Mouse (Mus musculus) liver, embryonic 12.5 days (tissue): Measurements from ENCODE around the gene Meis3. TPM values are rescaled to one million over a fixed set of nuclear protein-coding genes. Genes with fewer than 3 reads are reported as not detected.
A peak's percentile ranks its signal among the peaks of the same experiment; 100 is the strongest.

Experiments
- ATAC-seq: fragments of 200-750 bp; cut with Nextera tagmentation; 2 replicates; pipeline ENCODE4 v1.8.0; 2017; ENCODE audit warnings: moderate number of reproducible peaks, mild to moderate bottlenecking, moderate library complexity
- H3K27ac ChIP-seq: fragments of 300-500 bp; sonication (generic); 2 replicates; pipeline ENCODE4 v1.5.1; 2016; ENCODE audit warnings: mild to moderate bottlenecking
- H3K27me3 ChIP-seq: fragments of 300-500 bp; sonication (generic); replicated peaks from 2 replicates; pipeline ENCODE4 v1.6.1; 2016; ENCODE audit warnings: mild to moderate bottlenecking, moderate library complexity
- H3K36me3 ChIP-seq: fragments of 300-500 bp; sonication (generic); 2 replicates; pipeline ENCODE4 v1.6.1; 2016; ENCODE audit warnings: mild to moderate bottlenecking, moderate library complexity
- H3K4me1 ChIP-seq: fragments of 300-500 bp; sonication (generic); 2 replicates; pipeline ENCODE4 v1.6.1; 2016
- H3K4me2 ChIP-seq: fragments of 300-500 bp; sonication (generic); 2 replicates; pipeline ENCODE4 v1.6.1; 2016; ENCODE audit warnings: mild to moderate bottlenecking, moderate library complexity
- H3K4me3 ChIP-seq: fragments of 300-500 bp; sonication (generic); 2 replicates; pipeline ENCODE4 v1.5.1; 2016; ENCODE audit warnings: mild to moderate bottlenecking, moderate library complexity
- H3K9ac ChIP-seq: fragments of 300-500 bp; sonication (generic); 2 replicates; pipeline ENCODE4 v1.6.1; 2016; ENCODE audit warnings: mild to moderate bottlenecking, moderate library complexity
- H3K9me3 ChIP-seq: fragments of 300-500 bp; sonication (generic); replicated peaks from 2 replicates; pipeline ENCODE4 v1.6.1; 2016; ENCODE audit warnings: mild to moderate bottlenecking, moderate library complexity
- WGBS: fragments of 180-500 bp; shearing (Covaris S2); methylation state at CpG from one replicate; pipeline ENCODE4 v1.1.7; 2016; ENCODE audit not compliant: insufficient replicate concordance; 5-methylcytosine and 5-hydroxymethylcytosine counted together
- polyA plus RNA-seq: library from polyadenylated mRNA; unstranded; fragments of >200 nt; fragmentation: Nextera tagmentation; extraction: Ambion mirVana; gene quantifications from 2 replicates; pipeline ENCODE4 v1.2.1, GENCODE M21; 2016

Gene Meis3
- polyA plus RNA-seq, 1 experiment from 2014 or later, result 4.4 TPM

- Histone ChIP-seq H3K4me3 (no peak overlapping the region), H3K36me3 (peaks cover 93% of the 10 kb centered on the region), H3K4me2 (no peak overlapping the region), H3K27ac (no peak overlapping the region), H3K9ac (no peak overlapping the region), H3K27me3 (no peaks in the 10 kb centered on the region), H3K4me1 (no peaks in the 10 kb centered on the region), H3K9me3 (no peaks in the 10 kb centered on the region)
- ATAC-seq, result no peak
- 26% methylated on average over 6 of the region's 6 CpGs for WGBS
Measured at GRCm38 (mm10) chr7:16201136-16201535, 26.2 kb downstream of the Meis3 start.

GRCm38 (mm10) chr7:16202756-16203504, 28.0 kb downstream of the Meis3 start:
- WGBS, result 79% methylated on average over 15 of the region's 15 CpGs
- Histone ChIP-seq H3K36me3 (peaks cover 94% of the 10 kb centered on the region), H3K4me1 (no peaks in the 10 kb centered on the region), H3K9ac (no peak overlapping the region), H3K9me3 (no peaks in the 10 kb centered on the region), H3K27me3 (no peaks in the 10 kb centered on the region), H3K27ac (no peak overlapping the region), H3K4me2 (no peak overlapping the region), H3K4me3 (no peak overlapping the region)
- ATAC-seq, result no peak

- Histone ChIP-seq H3K4me2 (no peak overlapping the region), H3K9me3 (no peaks in the 10 kb centered on the region), H3K36me3 (peaks cover 90% of the 10 kb centered on the region), H3K9ac (no peak overlapping the region), H3K27me3 (no peaks in the 10 kb centered on the region), H3K4me3 (no peak overlapping the region), H3K4me1 (no peaks in the 10 kb centered on the region), H3K27ac (no peak overlapping the region)
- 87% methylated on average over 13 of the region's 13 CpGs for WGBS
- ATAC-seq, result no peak
Measured at GRCm38 (mm10) chr7:16203505-16203903, 28.6 kb downstream of the Meis3 start.

GRCm38 (mm10) chr7:16204791-16205190, 29.9 kb downstream of the Meis3 start:
- Histone ChIP-seq H3K27ac (no peak overlapping the region), H3K4me3 (no peak overlapping the region), H3K4me2 (no peak overlapping the region), H3K27me3 (no peaks in the 10 kb centered on the region), H3K36me3 (peaks cover 89% of the 10 kb centered on the region), H3K4me1 (no peaks in the 10 kb centered on the region), H3K9me3 (no peaks in the 10 kb centered on the region), H3K9ac (no peak overlapping the region)
- ATAC-seq, result no peak
- 54% methylated on average over 9 of the region's 9 CpGs for WGBS

GRCm38 (mm10) chr7:16207076-16207475, 32.2 kb downstream of the Meis3 start:
- Histone ChIP-seq H3K36me3 (peaks cover 89% of the 10 kb centered on the region), H3K4me1 (no peaks in the 10 kb centered on the region), H3K9ac (no peak overlapping the region), H3K27ac (no peak overlapping the region), H3K9me3 (no peaks in the 10 kb centered on the region), H3K4me2 (no peak overlapping the region), H3K27me3 (no peaks in the 10 kb centered on the region), H3K4me3 (no peak overlapping the region)
- WGBS, result 74% methylated on average over 7 of the region's 7 CpGs
- ATAC-seq, result no peak

- 74% methylated on average over 10 of the region's 10 CpGs for WGBS
- Histone ChIP-seq H3K27me3 (no peaks in the 10 kb centered on the region), H3K9ac (no peak overlapping the region), H3K36me3 (peaks cover 87% of the 10 kb centered on the region), H3K4me3 (no peak overlapping the region), H3K4me2 (no peak overlapping the region), H3K4me1 (no peaks in the 10 kb centered on the region), H3K9me3 (no peaks in the 10 kb centered on the region), H3K27ac (no peak overlapping the region)
- no peak; the same call in 1 of the 2 replicates for ATAC-seq
Measured at GRCm38 (mm10) chr7:16207496-16207895, 32.6 kb downstream of the Meis3 start.

- no peaks in the 10 kb centered on the region; the same call in 1 of the 2 replicates for H3K4me1 ChIP-seq
- ATAC-seq, result no peak
- no peaks in the 10 kb centered on the region for H3K27me3 ChIP-seq
- no peak overlapping the region for H3K4me2 ChIP-seq
- no peak overlapping the region for H3K9ac ChIP-seq
- WGBS, result 83% methylated on average over 21 of the region's 21 CpGs
- no peak overlapping the region for H3K27ac ChIP-seq
- H3K4me3 ChIP-seq, result no peak overlapping the region
- peaks cover 87% of the 10 kb centered on the region for H3K36me3 ChIP-seq
- H3K9me3 ChIP-seq, result no peaks in the 10 kb centered on the region
Measured at GRCm38 (mm10) chr7:16208781-16209665, 34.1 kb downstream of the Meis3 start.

GRCm38 (mm10) chr7:16210862-16211365, 36.0 kb downstream of the Meis3 start:
- no peak overlapping the region for H3K4me2 ChIP-seq
- no peak; the same call in 1 of the 2 replicates for ATAC-seq
- peaks cover 87% of the 10 kb centered on the region for H3K36me3 ChIP-seq
- no peaks in the 10 kb centered on the region; the same call in 1 of the 2 replicates for H3K4me1 ChIP-seq
- 60% methylated on average over 12 of the region's 12 CpGs for WGBS
- no peak overlapping the region for H3K9ac ChIP-seq
- no peaks in the 10 kb centered on the region for H3K9me3 ChIP-seq
- H3K4me3 ChIP-seq, result no peak overlapping the region
- no peak overlapping the region for H3K27ac ChIP-seq
- H3K27me3 ChIP-seq, result no peaks in the 10 kb centered on the region

- H3K4me3 ChIP-seq, result no peak overlapping the region
- no peaks in the 10 kb centered on the region for H3K9me3 ChIP-seq
- 78% methylated on average over 6 of the region's 6 CpGs for WGBS
- no peak overlapping the region for H3K9ac ChIP-seq
- peak; percentile 46; the same call in 1 of the 2 replicates for ATAC-seq
- H3K27me3 ChIP-seq, result no peaks in the 10 kb centered on the region
- no peak overlapping the region for H3K4me2 ChIP-seq
- peaks cover 89% of the 10 kb centered on the region for H3K36me3 ChIP-seq
- H3K27ac ChIP-seq, result no peak overlapping the region
- H3K4me1 ChIP-seq, result no peaks in the 10 kb centered on the region; the same call in 1 of the 2 replicates
Measured at GRCm38 (mm10) chr7:16213196-16213595, 38.3 kb downstream of the Meis3 start.

GRCm38 (mm10) chr7:16213986-16214385, 39.1 kb downstream of the Meis3 start:
- peaks cover 94% of the 10 kb centered on the region for H3K36me3 ChIP-seq
- no peaks in the 10 kb centered on the region for H3K27me3 ChIP-seq
- ATAC-seq, result no peak
- H3K9ac ChIP-seq, result no peak overlapping the region
- no peaks in the 10 kb centered on the region for H3K9me3 ChIP-seq
- H3K4me1 ChIP-seq, result no peaks in the 10 kb centered on the region; the same call in 1 of the 2 replicates
- 85% methylated on average over 9 of the region's 9 CpGs for WGBS
- H3K4me3 ChIP-seq, result no peak overlapping the region
- no peak overlapping the region for H3K4me2 ChIP-seq
- no peak overlapping the region for H3K27ac ChIP-seq

GRCm38 (mm10) chr7:16221582-16222272, 46.8 kb downstream of the Meis3 start, which contains the start of gene Dhx34:
Gene Dhx34 (minus strand): TSS chr7:16222037.
- Histone ChIP-seq H3K9ac (peak within 1 kb of the TSS; percentile 84), H3K4me2 (peak within 1 kb of the TSS; percentile 82), H3K4me3 (peak within 1 kb of the TSS; percentile 79), H3K9me3 (no peaks in the 10 kb centered on the region), H3K27ac (peak within 1 kb of the TSS; percentile 81), H3K36me3 (peaks cover 22% of the 10 kb centered on the region), H3K27me3 (peaks cover 12% of the 10 kb centered on the region), H3K4me1 (peaks cover 21% of the 10 kb centered on the region)
- WGBS, result 1% methylated on average over 34 of the region's 34 CpGs
- ATAC-seq, result peak; percentile 97
